Mouse (Mus musculus) myocyte (in vitro differentiated cells): Measurements from ENCODE around the gene Itga10.

Experiments
- CEBPB ChIP-seq: IDR thresholded peaks from 2 replicates; pipeline ENCODE4 v1.6.1; 2011; ENCODE audit warnings: mild to moderate bottlenecking, moderate library complexity; ENCODE audit not compliant: poor library complexity, insufficient read depth, severe bottlenecking
- E2F4 ChIP-seq: IDR thresholded peaks from one replicate; pipeline ENCODE4 v1.6.1; 2011; ENCODE audit warnings: mild to moderate bottlenecking, control low read depth, moderate library complexity; ENCODE audit not compliant: insufficient read depth
- MAX ChIP-seq: IDR thresholded peaks from one replicate; pipeline ENCODE4 v1.6.1; 2011; ENCODE audit warnings: low read depth, mild to moderate bottlenecking, control low read depth
- MYOD1 ChIP-seq, 3 experiments: IDR thresholded peaks; one replicate each; pipeline ENCODE4 v1.6.1; 2011; ENCODE audit warnings: control low read depth in 2 of 3, low read depth in 2 of 3, mild to moderate bottlenecking in 2 of 3, moderate library complexity in 1 of 3; ENCODE audit not compliant: insufficient read length in 2 of 3, control insufficient read depth in 1 of 3
- POLR2A ChIP-seq: IDR thresholded peaks from one replicate; pipeline ENCODE4 v1.6.1; 2011; ENCODE audit warnings: low read depth, mild to moderate bottlenecking, control low read depth, moderate library complexity; ENCODE audit not compliant: insufficient read length
- POLR2AphosphoS2 ChIP-seq: IDR thresholded peaks from one replicate; pipeline ENCODE4 v1.6.1; 2011; ENCODE audit warnings: low read depth, control low read depth; ENCODE audit not compliant: insufficient read length
- REST ChIP-seq: IDR thresholded peaks from one replicate; pipeline ENCODE4 v1.6.1; 2011; ENCODE audit warnings: mild to moderate bottlenecking, control low read depth, moderate library complexity; ENCODE audit not compliant: insufficient read depth, insufficient read length
- TCF12 ChIP-seq: IDR thresholded peaks from one replicate; pipeline ENCODE4 v1.6.1; 2011; ENCODE audit warnings: mild to moderate bottlenecking, control low read depth; ENCODE audit not compliant: poor library complexity, insufficient read depth, severe bottlenecking
- USF1 ChIP-seq: IDR thresholded peaks from one replicate; pipeline ENCODE4 v1.6.1; 2011; ENCODE audit warnings: low read depth, mild to moderate bottlenecking, control low read depth, moderate library complexity

DNA sequence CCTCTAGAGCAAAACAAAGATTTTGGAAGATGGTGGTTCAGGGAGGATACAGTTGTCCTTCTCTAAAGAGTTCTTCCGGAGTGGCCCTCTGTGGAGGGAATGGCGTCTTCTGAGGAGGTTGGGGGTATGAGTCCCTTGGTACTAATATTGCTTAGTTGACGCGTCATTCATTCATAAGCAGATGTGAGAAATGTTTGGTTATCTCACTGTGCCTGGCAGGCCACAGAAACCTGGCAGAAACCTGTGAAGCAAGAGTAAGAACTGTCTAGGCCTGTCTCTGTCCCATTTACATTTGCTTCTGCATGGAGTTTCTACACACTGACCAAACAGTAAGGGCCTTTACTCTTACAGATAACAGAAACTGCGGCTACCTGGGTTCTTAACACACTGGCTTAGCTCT lies 26.1 kb downstream of the Itga10 start:
- TF ChIP-seq POLR2A (no peak), E2F4 (no peak), TCF12 (no peak), CEBPB (no peak), USF1 (no peak), MAX (no peak), REST (no peak), POLR2AphosphoS2 (no peak), MYOD1 (IDR thresholded peaks at IDR 0.05; ENCODE audit: control insufficient read depth in 1 of 3, insufficient read length in 2 of 3, low read depth in 2 of 3) (no peak)
